Mouse (Mus musculus) layer of hippocampus, adult 9-10 months (tissue): ENCODE measurements at regions not wholly inside any gene's neighbourhood (a gene's known extent, or its start where the extent isn't known, plus 50 kb on each side); places are given as distances from the start of the nearest gene placed in this dataset.

ENCODE experiments used
- DNase-seq: peaks from one replicate; pipeline ENCODE4 v3.0.0; 2022; ENCODE audit warnings: low spot score

DNA sequence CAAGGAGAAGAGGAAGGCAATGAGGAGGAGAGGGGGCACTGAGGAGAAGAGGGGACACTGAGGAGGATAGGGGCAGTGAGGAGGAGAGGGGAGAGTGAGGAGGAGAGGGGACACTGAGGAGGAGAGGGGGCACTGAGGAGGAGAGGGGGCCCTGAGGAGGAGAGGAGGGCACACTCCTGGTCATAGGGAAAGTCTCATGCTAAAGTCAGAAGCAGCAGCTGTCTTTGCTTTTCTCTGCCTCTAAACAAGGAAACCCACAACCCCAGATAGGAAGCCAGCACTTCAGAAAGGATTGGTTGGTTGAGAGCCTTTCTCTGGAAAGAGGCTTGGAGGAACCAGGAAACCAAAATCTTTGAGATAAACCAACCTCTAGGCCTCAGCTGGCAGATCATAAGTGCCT, 94.3 kb upstream of the Pgrmc2 start:
- no peak for DNase-seq

GRCm38 (mm10) chr3:41175356-41175755, 92.5 kb upstream of the Pgrmc2 start:
- no peak for DNase-seq

GRCm38 (mm10) chr3:41173561-41173960, 90.7 kb upstream of the Pgrmc2 start:
- no peak for DNase-seq

DNA sequence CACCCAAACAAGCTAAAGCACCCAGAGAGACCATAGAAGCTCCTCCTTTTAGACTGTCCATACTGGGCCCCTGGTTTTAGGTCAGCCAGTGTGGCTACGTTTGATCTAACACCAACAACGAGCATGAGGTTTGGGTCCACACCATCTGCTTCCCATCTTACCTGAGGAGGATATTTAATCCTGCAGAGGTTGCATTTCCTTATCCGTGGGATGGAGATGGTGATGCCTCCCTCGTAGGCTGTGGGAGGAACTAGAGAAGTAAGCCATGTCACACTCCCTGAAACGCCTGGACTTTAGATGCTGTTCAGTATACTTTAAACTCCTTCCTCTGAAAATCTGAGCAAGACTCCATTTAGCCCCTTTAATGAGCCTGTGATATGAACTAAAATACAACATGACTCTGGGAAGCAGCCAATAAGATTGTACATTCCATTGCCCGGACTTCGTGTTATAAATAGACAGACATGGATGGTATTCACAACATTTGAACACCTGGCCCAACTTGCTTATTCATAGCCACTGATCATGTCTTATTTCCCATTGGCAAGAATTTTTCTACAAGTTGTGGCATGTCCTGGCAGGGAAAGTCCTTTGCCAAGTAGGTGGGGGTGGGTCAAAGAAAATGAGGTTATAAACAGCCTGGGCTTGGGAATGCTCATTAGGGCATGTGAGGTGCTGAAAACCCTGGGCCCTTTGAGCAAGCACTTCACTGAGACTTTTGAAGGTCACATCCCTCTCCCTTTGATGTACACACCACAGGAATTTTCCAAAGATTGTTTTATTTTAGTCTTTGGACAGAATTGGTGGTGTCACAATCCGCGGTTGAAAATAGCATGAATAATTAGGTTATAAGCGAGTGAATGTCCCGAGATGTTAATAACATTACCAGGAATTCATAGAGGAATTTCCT, 89.7 kb upstream of the Pgrmc2 start:
- no peak for DNase-seq

GRCm38 (mm10) chr3:41171772-41172171, 88.9 kb upstream of the Pgrmc2 start:
- no peak for DNase-seq

- no peak for DNase-seq
Measured at GRCm38 (mm10) chr3:41171310-41171709, 88.5 kb upstream of the Pgrmc2 start.

GRCm38 (mm10) chr3:41170566-41170965, 87.7 kb upstream of the Pgrmc2 start:
- no peak for DNase-seq

- no peak for DNase-seq
Measured at GRCm38 (mm10) chr3:41169430-41169829, 86.6 kb upstream of the Pgrmc2 start.

DNA sequence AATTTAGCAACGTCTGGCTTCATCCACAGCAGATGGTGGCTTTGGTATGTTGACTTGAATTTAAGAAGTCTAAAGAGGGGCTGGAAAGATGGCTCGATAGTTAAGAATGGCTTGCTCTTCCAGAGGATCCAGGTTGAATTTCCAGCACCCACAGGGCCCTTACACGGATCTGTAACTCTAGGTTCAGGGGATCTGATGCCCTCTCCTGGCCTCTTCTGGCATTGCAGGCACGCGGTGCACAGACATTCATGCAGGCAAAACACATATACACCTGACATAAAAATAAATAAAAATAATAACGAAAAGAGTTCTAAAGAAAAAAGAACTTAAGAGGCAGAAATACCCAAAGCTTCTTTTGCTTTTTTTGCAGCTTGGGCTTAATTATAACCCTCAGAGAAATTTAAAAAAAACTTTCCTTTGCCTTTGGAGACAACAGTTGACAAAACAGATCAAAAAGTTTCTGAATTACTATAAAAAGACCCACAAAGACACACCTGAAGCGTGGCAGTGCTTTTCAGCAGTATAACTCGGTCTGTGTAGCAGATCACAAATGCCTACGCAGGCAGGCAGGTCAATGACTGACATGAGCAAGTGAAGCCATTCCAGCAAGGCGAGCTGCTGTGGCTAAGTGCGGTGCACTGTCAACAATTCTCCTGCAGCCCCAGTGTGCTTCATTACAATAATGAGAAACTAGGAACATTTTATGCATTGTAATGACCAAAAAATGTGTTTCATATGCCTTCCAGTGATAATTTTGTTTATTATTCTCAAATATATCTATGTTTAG, 85.5 kb upstream of the Pgrmc2 start:
- DNase-seq = no peak

- no peak for DNase-seq
Measured at GRCm38 (mm10) chr3:41167476-41167875, 84.6 kb upstream of the Pgrmc2 start.

DNA sequence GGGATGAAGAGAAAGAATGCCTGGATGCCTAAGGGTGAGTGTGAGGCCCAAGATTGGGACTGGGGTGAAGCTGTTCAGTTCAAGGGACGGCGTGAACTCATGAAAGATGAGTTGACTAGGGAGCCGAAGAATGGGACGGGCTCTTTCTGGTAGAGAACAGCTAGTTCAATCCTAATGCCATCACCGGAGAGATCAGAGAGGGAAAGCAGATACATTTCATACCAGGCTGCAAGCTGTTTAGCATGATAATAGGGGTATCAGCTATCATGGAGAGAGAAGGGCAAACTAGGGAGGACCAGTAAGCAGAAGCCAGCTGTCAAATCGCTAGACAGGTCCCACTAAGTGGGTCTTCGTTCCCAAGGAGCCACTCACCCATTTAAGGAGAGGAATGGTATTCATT, 81.9 kb upstream of the Pgrmc2 start:
- no peak for DNase-seq

DNA sequence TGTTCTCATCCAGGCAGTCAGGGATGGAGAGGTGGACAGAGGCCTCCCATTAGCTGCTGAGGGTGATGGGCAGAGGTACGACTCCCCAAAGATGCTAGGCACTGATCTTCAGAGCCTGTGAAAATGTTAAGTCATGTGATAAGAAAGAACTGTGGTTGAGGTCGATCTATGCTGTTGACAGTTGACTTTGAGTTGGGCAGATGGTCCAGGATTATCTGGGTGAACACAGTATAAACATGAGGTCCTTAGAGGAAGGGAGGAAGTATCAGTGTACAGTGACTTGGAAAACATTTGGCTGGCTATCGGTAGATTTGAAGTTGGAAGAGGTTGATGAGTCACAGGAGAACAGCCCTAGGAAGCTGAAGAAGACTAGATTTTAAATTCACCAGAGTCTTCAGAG, 80.9 kb upstream of the Pgrmc2 start:
- DNase-seq = no peak

GRCm38 (mm10) chr3:41162514-41162913, 79.7 kb upstream of the Pgrmc2 start:
- DNase-seq = no peak

- DNase-seq = no peak
Measured at GRCm38 (mm10) chr3:41160648-41161047, 77.8 kb upstream of the Pgrmc2 start.

GRCm38 (mm10) chr3:41158314-41158973, 75.6 kb upstream of the Pgrmc2 start:
- DNase-seq = no peak

DNA sequence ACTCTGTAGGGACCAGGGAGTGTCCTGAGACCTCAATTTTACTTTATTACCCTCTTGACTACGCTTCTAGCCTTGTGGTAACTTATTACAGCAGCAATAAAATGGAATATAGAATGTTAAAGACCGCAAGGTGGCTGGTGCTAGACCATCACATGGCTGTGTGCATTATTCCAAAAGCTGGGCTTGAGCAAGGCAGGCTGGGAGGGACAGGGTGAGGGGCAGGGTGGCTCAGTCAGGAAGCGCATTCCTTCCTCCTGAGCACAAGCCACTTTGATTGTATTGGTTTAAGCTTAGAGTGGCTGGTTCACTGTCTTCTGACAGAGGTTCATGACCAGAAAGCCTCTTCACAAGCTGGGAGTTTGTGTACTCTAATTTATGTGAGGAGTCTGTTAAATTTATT, 74.6 kb upstream of the Pgrmc2 start:
- no peak for DNase-seq

DNA sequence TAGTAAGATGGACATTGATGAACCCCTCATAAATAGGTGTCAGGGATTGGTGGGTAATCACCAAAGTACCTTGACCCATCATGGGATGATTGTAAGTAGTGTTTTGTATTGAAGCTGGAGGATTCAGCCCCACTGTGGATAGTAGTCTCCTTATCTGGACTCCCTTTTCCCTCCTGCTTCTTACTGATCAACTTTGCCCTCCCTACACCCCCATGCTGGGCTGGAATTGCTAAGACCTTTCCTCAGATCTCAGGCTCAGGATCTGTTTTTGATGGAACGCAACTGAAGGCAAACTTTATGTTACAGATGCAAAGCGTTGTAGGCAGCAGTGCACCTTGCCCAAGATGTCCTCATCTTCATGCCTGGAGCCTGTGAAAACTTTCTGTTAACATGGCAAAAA, 73.7 kb upstream of the Pgrmc2 start:
- no peak for DNase-seq

- DNase-seq = no peak
Measured at GRCm38 (mm10) chr3:41155132-41155760, 72.4 kb upstream of the Pgrmc2 start.

DNA sequence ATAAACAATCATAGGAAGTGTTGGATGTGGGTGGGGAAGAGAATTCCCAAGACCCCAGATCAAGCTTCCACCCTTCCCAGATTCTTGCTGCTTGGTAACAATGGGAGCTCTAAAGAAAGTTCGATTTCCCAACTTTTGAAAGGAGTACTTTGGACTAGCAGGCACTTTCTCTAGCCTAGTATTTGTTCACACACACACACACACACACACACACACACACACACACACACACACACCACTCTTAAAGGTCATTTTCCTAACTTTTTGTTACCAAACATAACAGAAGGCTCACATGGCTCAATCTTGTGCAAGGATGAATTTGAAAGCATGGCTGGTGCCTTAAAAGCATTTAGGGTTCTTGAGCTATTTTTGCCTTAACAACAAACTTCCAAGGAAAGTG, 71.6 kb upstream of the Pgrmc2 start:
- DNase-seq = no peak

DNA sequence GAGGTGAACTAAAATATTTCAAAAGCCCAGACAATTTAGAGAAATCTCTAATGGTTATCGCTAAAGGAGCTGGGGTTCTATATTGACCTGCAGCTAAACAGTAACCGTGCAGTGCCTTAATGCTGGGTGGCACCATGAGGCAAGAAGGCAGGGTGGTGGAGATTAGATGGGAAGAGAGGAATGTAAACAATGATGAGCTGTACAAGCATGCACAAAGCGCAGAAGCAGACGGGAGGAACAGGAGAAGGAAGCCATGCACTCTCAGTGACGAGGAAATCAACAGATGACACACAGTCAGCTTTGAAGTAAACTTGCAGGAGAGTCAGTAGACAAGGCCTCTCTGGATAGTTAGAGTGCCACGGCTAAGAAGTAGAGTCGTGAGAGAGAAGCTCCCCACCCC, 69.1 kb upstream of the Pgrmc2 start:
- DNase-seq = no peak

GRCm38 (mm10) chr3:41140391-41140790, 57.5 kb upstream of the Pgrmc2 start:
- DNase-seq = no peak

DNA sequence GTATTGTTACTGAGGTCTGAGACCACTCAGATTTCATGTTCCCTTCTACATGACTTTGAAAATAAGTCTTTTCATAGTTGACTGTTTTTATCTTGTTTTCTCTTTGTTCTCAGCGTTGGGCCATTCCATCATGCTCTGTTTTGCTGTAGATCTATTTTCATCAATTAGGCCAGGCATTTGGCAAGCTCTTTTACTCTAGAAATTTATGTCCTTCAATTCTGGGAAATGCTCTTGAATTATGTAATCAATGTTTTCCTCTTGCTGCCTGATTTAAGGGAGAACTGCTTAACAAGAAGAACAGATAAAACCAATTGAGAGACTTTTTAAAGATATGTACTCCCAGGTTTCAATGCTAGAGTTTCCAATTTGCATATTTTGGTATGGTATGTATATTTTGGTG, 55.1 kb upstream of the Pgrmc2 start:
- DNase-seq = no peak
